Mouse (Mus musculus) brain, embryonic 14.5 days (tissue): ENCODE results near the gene Grb2.

Experiments used
- CTCF ChIP-seq: fragments of 200-500 bp; IDR thresholded peaks from 2 replicates; pipeline ENCODE4 v1.5.1; 2012; ENCODE audit warnings: inconsistent platforms, mild to moderate bottlenecking, moderate library complexity, borderline replicate concordance; ENCODE audit not compliant: insufficient read depth, insufficient read length; ENCODE audit errors: extremely low read depth
- POLR2A ChIP-seq: fragments of 200-500 bp; IDR thresholded peaks from 2 replicates; pipeline ENCODE4 v1.6.1; 2012; ENCODE audit warnings: mild to moderate bottlenecking, inconsistent platforms, borderline replicate concordance; ENCODE audit not compliant: poor library complexity, insufficient read depth, insufficient read length, severe bottlenecking; ENCODE audit errors: extremely low read depth

- TF ChIP-seq POLR2A (no peak), CTCF (no peak)
These were observed 110.1 kb downstream of the Grb2 start for GRCm38 (mm10) chr11:115598309-115598708.
